Mouse (Mus musculus) megakaryocyte progenitor cell, adult 5-6 weeks (primary cell): ENCODE data around the gene Gldc. TPM values are rescaled to one million over a fixed set of nuclear protein-coding genes. Genes with fewer than 3 reads are reported as not detected.

ENCODE experiments used
- ATAC-seq: replicated peaks from 2 replicates; pipeline ENCODE4 v1.8.0; 2016; ENCODE audit warnings: mild to moderate bottlenecking, moderate TSS enrichment, inconsistent platforms; ENCODE audit not compliant: poor library complexity
- total RNA-seq, 2 experiments: library from RNA; stranded (forward) in 1 of 2; stranded (reverse) in 1 of 2; fragments of 157-497, 149-512 nt in 1 of 2; fragments of 200-1000 nt in 1 of 2; gene quantifications; 2 replicates each; pipeline versions ENCODE4 v1.2.3 to v1.2.4; 2015 to 2017

Gldc gene
- total RNA-seq, 2 experiments from 2014 or later: not detected

- ATAC-seq: no peak
Measured at GRCm38 (mm10) chr19:30160021-30160420, 15.2 kb downstream of the Gldc start.

GRCm38 (mm10) chr19:30158189-30158588, 17.0 kb downstream of the Gldc start:
- no peak for ATAC-seq

- ATAC-seq: no peak
Measured at GRCm38 (mm10) chr19:30157031-30157687, 18.1 kb downstream of the Gldc start.

- ATAC-seq: no peak
Measured at GRCm38 (mm10) chr19:30153729-30154128, 21.5 kb downstream of the Gldc start.

- ATAC-seq: no peak
Measured at GRCm38 (mm10) chr19:30151290-30151689, 23.9 kb downstream of the Gldc start.

GRCm38 (mm10) chr19:30149238-30149805, 25.9 kb downstream of the Gldc start:
- no peak for ATAC-seq

GRCm38 (mm10) chr19:30147306-30147705, 27.9 kb downstream of the Gldc start:
- no peak for ATAC-seq

GRCm38 (mm10) chr19:30146761-30147160, 28.5 kb downstream of the Gldc start:
- ATAC-seq: no peak

- ATAC-seq: no peak
Measured at GRCm38 (mm10) chr19:30145106-30145505, 30.1 kb downstream of the Gldc start.

GRCm38 (mm10) chr19:30136308-30136707, 38.9 kb downstream of the Gldc start:
- ATAC-seq: no peak

GRCm38 (mm10) chr19:30128177-30128576, 47.1 kb downstream of the Gldc start:
- peak; percentile 77 for ATAC-seq

GRCm38 (mm10) chr19:30125670-30126059, 49.6 kb downstream of the Gldc start:
- ATAC-seq: no peak

- ATAC-seq: no peak
Measured at GRCm38 (mm10) chr19:30124999-30125669, 50.1 kb downstream of the Gldc start.

GRCm38 (mm10) chr19:30118344-30119312, 56.6 kb downstream of the Gldc start:
- no peak for ATAC-seq

GRCm38 (mm10) chr19:30117775-30118174, 57.5 kb downstream of the Gldc start:
- ATAC-seq: no peak

GRCm38 (mm10) chr19:30117241-30117640, 58.0 kb downstream of the Gldc start:
- ATAC-seq: no peak

GRCm38 (mm10) chr19:30115606-30116005, 59.6 kb downstream of the Gldc start:
- no peak for ATAC-seq

- ATAC-seq: no peak
Measured at GRCm38 (mm10) chr19:30114919-30115441, 60.2 kb downstream of the Gldc start.

- no peak for ATAC-seq
Measured at GRCm38 (mm10) chr19:30112961-30113688, 62.1 kb downstream of the Gldc start.

- ATAC-seq: no peak
Measured at GRCm38 (mm10) chr19:30111421-30111820, 63.8 kb downstream of the Gldc start.
